ENCODE assay signal across 35 mouse cellular contexts in genomic region chr17:71993011-71993410, GRCm38 (mm10).
"Had no signal": no experiment of that assay in that cellular context is flagged by ENCODE, and none has a peak within 500 bp of the region (broad histone marks: within the 10 kb centered on the region; RNA-seq: fewer than 3 reads in every experiment).

No protein-coding gene starts in this region.

- ATAC-seq: hindbrain, embryonic 16.5 days; hindbrain, postnatal 0 days; inflammation-experienced regulatory T-cells, adult 6 months; intestine, embryonic 15.5 days; intestine, embryonic 16.5 days; intestine, postnatal 0 days had no signal

- H3K4me1 ChIP-seq: heart, embryonic 10.5 days; heart, embryonic 12.5 days; heart, embryonic 13.5 days; heart, embryonic 15.5 days; intestine, embryonic 15.5 days had no signal

- H3K9me3 ChIP-seq: heart, embryonic 10.5 days; heart, embryonic 12.5 days; heart, embryonic 13.5 days; heart, embryonic 15.5 days; hindbrain, embryonic 10.5 days; hindbrain, embryonic 12.5 days; hindbrain, embryonic 13.5 days; hindbrain, embryonic 15.5 days; intestine, embryonic 15.5 days; kidney, embryonic 15.5 days had no signal

- H3K36me3 ChIP-seq: heart, embryonic 10.5 days; heart, embryonic 12.5 days; heart, embryonic 13.5 days; heart, embryonic 15.5 days; hindbrain, embryonic 10.5 days; hindbrain, embryonic 12.5 days; hindbrain, embryonic 13.5 days; hindbrain, embryonic 15.5 days; intestine, embryonic 15.5 days; kidney, embryonic 15.5 days had no signal

- H3K9ac ChIP-seq: heart, embryonic 12.5 days; heart, embryonic 13.5 days; heart, embryonic 15.5 days; hindbrain, embryonic 12.5 days; hindbrain, embryonic 13.5 days; hindbrain, embryonic 14.5 days; hindbrain, embryonic 15.5 days; intestine, embryonic 15.5 days; kidney, embryonic 15.5 days had no signal

- DNase-seq: heart, postnatal 10 days; heart, postnatal 14 days; heart, postnatal 36 days; heart, postnatal 4 days; kidney, adult 11 months; kidney, adult 18-20 months; kidney, adult 2 months; kidney, adult 8-10 months; kidney, adult 9 months; kidney, postnatal 10 days; kidney, postnatal 14 days; kidney, postnatal 25 days; kidney, postnatal 36 days; kidney, postnatal 4 days; layer of hippocampus, adult 9-11 months; layer of hippocampus, postnatal 36 days had no signal

- H3K27me3 ChIP-seq: heart, embryonic 12.5 days; heart, embryonic 13.5 days; heart, embryonic 15.5 days; hindbrain, embryonic 12.5 days; hindbrain, embryonic 13.5 days; hindbrain, embryonic 15.5 days; intestine, embryonic 15.5 days; kidney, embryonic 15.5 days had no signal

- H3K27ac ChIP-seq: heart, embryonic 10.5 days; heart, embryonic 13.5 days; heart, embryonic 15.5 days; hindbrain, embryonic 10.5 days; hindbrain, embryonic 12.5 days; hindbrain, embryonic 13.5 days; hindbrain, embryonic 14.5 days; hindbrain, embryonic 15.5 days; hindbrain, postnatal 0 days; intestine, embryonic 15.5 days; kidney, embryonic 15.5 days; kidney, postnatal 0 days; layer of hippocampus, adult 2 months had no signal

- H3K4me2 ChIP-seq: heart, embryonic 11.5 days; heart, embryonic 12.5 days; heart, embryonic 13.5 days; heart, embryonic 15.5 days; hindbrain, embryonic 12.5 days; hindbrain, embryonic 13.5 days; hindbrain, embryonic 14.5 days; hindbrain, embryonic 15.5 days; intestine, embryonic 15.5 days; kidney, embryonic 15.5 days had no signal

- H3K4me3 ChIP-seq: heart, embryonic 10.5 days; heart, embryonic 12.5 days; heart, embryonic 13.5 days; heart, embryonic 15.5 days; hindbrain, embryonic 10.5 days; hindbrain, embryonic 12.5 days; hindbrain, embryonic 13.5 days; hindbrain, embryonic 15.5 days; intestine, embryonic 15.5 days; kidney, embryonic 15.5 days; layer of hippocampus, adult 2 months had no signal
